Mouse (Mus musculus): Measurements from ENCODE around the gene Ppp2r2c.
"Not testable (repeated sequence)": the region's sequence is repeated elsewhere in the genome, so short reads cannot be mapped to it uniquely, and the experiment has no call there.

Ppp2r2c gene

GRCm38 (mm10) chr5:36929376-36929775 is 61.1 kb downstream of the Ppp2r2c start:
- no peak for DNase-seq (ENCODE audit: low read depth, low spot score)

- no peak for DNase-seq (ENCODE audit: low read depth, low spot score)
These were observed 65.1 kb downstream of the Ppp2r2c start for GRCm38 (mm10) chr5:36933383-36933782.

GRCm38 (mm10) chr5:36935486-36936473 is 67.5 kb downstream of the Ppp2r2c start:
- DNase-seq (ENCODE audit: low read depth, low spot score), result peak; percentile 37

- DNase-seq (ENCODE audit: low read depth, low spot score), result no peak
These were observed 68.2 kb downstream of the Ppp2r2c start for GRCm38 (mm10) chr5:36936548-36936947.

- DNase-seq (ENCODE audit: low read depth, low spot score), result no peak
These were observed 69.7 kb downstream of the Ppp2r2c start for GRCm38 (mm10) chr5:36938021-36938420.

GRCm38 (mm10) chr5:36938991-36939390 is 70.7 kb downstream of the Ppp2r2c start:
- not testable (repeated sequence) for DNase-seq (ENCODE audit: low read depth, low spot score)

- no peak for DNase-seq (ENCODE audit: low read depth, low spot score)
These were observed 74.1 kb downstream of the Ppp2r2c start for GRCm38 (mm10) chr5:36942446-36942845.

- no peak for DNase-seq (ENCODE audit: low read depth, low spot score)
These were observed 76.2 kb downstream of the Ppp2r2c start for GRCm38 (mm10) chr5:36944552-36944951.

GRCm38 (mm10) chr5:36945102-36945701 is 76.9 kb downstream of the Ppp2r2c start:
- no peak for DNase-seq (ENCODE audit: low read depth, low spot score)

GRCm38 (mm10) chr5:36945713-36946112 is 77.4 kb downstream of the Ppp2r2c start:
- DNase-seq (ENCODE audit: low read depth, low spot score), result no peak

GRCm38 (mm10) chr5:36946445-36946844 is 78.1 kb downstream of the Ppp2r2c start:
- peak; percentile 79 for DNase-seq (ENCODE audit: low read depth, low spot score)

GRCm38 (mm10) chr5:36948831-36949230 is 80.5 kb downstream of the Ppp2r2c start:
- peak; percentile 79 for DNase-seq (ENCODE audit: low read depth, low spot score)

GRCm38 (mm10) chr5:36950871-36951270 is 82.6 kb downstream of the Ppp2r2c start:
- no peak for DNase-seq (ENCODE audit: low read depth, low spot score)

- no peak for DNase-seq (ENCODE audit: low read depth, low spot score)
These were observed 84.0 kb downstream of the Ppp2r2c start for GRCm38 (mm10) chr5:36952311-36952710.

GRCm38 (mm10) chr5:36955366-36955765 is 87.1 kb downstream of the Ppp2r2c start:
- peak; percentile 38 for DNase-seq (ENCODE audit: low read depth, low spot score)

GRCm38 (mm10) chr5:36958837-36959236 is 90.5 kb downstream of the Ppp2r2c start:
- DNase-seq (ENCODE audit: low read depth, low spot score), result peak; percentile 74

- DNase-seq (ENCODE audit: low read depth, low spot score), result peak; percentile 45
These were observed 92.2 kb downstream of the Ppp2r2c start for GRCm38 (mm10) chr5:36960501-36960900.

GRCm38 (mm10) chr5:36971587-36971986 is 103.3 kb downstream of the Ppp2r2c start:
- DNase-seq (ENCODE audit: low read depth, low spot score), result no peak

- DNase-seq (ENCODE audit: low read depth, low spot score), result no peak
These were observed 107.0 kb downstream of the Ppp2r2c start for GRCm38 (mm10) chr5:36975336-36975735.

- DNase-seq (ENCODE audit: low read depth, low spot score), result no peak
These were observed 109.5 kb downstream of the Ppp2r2c start for GRCm38 (mm10) chr5:36977809-36978208.

- no peak for DNase-seq (ENCODE audit: low read depth, low spot score)
These were observed 110.7 kb downstream of the Ppp2r2c start for GRCm38 (mm10) chr5:36979001-36979400.

GRCm38 (mm10) chr5:36979631-36980030 is 111.3 kb downstream of the Ppp2r2c start:
- DNase-seq (ENCODE audit: low read depth, low spot score), result no peak

- DNase-seq (ENCODE audit: low read depth, low spot score), result no peak
These were observed 114.0 kb downstream of the Ppp2r2c start for GRCm38 (mm10) chr5:36982271-36982670.
